Mouse (Mus musculus) B cell, adult 67 days (primary cell): ENCODE measurements around the gene Hoxa13. TPM values are rescaled to one million over a fixed set of nuclear protein-coding genes. Genes with fewer than 3 reads are reported as not detected.

Source experiments
- total RNA-seq, 2 experiments: library from RNA; stranded (reverse); gene quantifications; 4 replicates each; pipeline ENCODE4 v1.2.4; 2023

The Hoxa13 gene
- not detected for total RNA-seq

GRCm38 (mm10) chr6:52260654-52261575 is at the start of gene Hoxa13:
TSS of gene Hoxa13 (minus strand) at chr6:52260880.

GRCm38 (mm10) chr6:52245757-52246142 is 14.9 kb downstream of the Hoxa13 start, which contains the start of gene Hoxa11:
TSS of gene Hoxa11 (minus strand) at chr6:52245810.

GRCm38 (mm10) chr6:52240389-52241000 is 20.2 kb downstream of the Hoxa13 start, which contains the start of gene Hoxa10:
TSS of gene Hoxa10 (minus strand) at chr6:52240854.

GRCm38 (mm10) chr6:52230516-52231165 is 30.0 kb downstream of the Hoxa13 start, which contains the start of gene Hoxa9:
TSS of gene Hoxa9 (minus strand) at chr6:52231089.

GRCm38 (mm10) chr6:52221337-52221992 is 39.2 kb downstream of the Hoxa13 start, which contains the start of gene Hoxa7:
TSS of gene Hoxa7 (minus strand) at chr6:52221854.

GRCm38 (mm10) chr6:52213119-52213986 is 47.3 kb downstream of the Hoxa13 start, which contains the start of the genes Hoxa3 and Gm28308:
TSS of gene Hoxa3 (minus strand) at chr6:52213336.
TSS of gene Gm28308 (minus strand) at chr6:52213339.

GRCm38 (mm10) chr6:52208072-52208867 is 52.4 kb downstream of the Hoxa13 start, which contains the start of gene Hoxa6:
TSS of gene Hoxa6 (minus strand) at chr6:52208722.

Other genes with a start within 250 kb of the Hoxa13 start
- gene Skap2, start 248.3 kb downstream of the Hoxa13 start, total RNA-seq, result 10 to 100 TPM; 48.5 to 50.5 TPM
- not detected for gene Hoxa1, start 102.6 kb downstream of the Hoxa13 start, total RNA-seq
- not detected for gene Hoxa2, start 96.0 kb downstream of the Hoxa13 start, total RNA-seq
- not detected for gene 5730596B20Rik, start 83.4 kb downstream of the Hoxa13 start, total RNA-seq
- not detected for gene Hoxa4, start 69.1 kb downstream of the Hoxa13 start, total RNA-seq
- not detected for gene Hoxa5, start 56.3 kb downstream of the Hoxa13 start, total RNA-seq
- gene Hoxa6, start 52.2 kb downstream of the Hoxa13 start, total RNA-seq, result not detected
- gene Hoxa3, start 47.5 kb downstream of the Hoxa13 start, total RNA-seq, result not detected
- not detected for gene Gm28308, start 47.5 kb downstream of the Hoxa13 start, total RNA-seq
- gene Hoxa7, start 39.0 kb downstream of the Hoxa13 start, total RNA-seq, result under 1 TPM in 1 of 2 experiments, not detected in 1; 0.30 TPM
- gene Hoxa9, start 29.8 kb downstream of the Hoxa13 start, total RNA-seq, result not detected
- not detected for gene Hoxa10, start 20.0 kb downstream of the Hoxa13 start, total RNA-seq
- gene Hoxa11, start 15.1 kb downstream of the Hoxa13 start, total RNA-seq, result not detected
- not detected for gene Evx1, start 52.6 kb upstream of the Hoxa13 start, total RNA-seq